Mouse (Mus musculus) spleen, postnatal 10 days (tissue): ENCODE results near the gene Krtap28-13.

Experiments
- DNase-seq, 2 experiments: peaks; one replicate each; pipeline ENCODE4 v3.0.0; 2021 to 2022; ENCODE audit warnings: low spot score in 2 of 2

Krtap28-13 gene

GRCm38 (mm10) chr1:83060643-83061042 lies at the start of gene Krtap28-13:
Gene Krtap28-13, plus strand, starts transcription at chr1:83060930.
- no peak for DNase-seq

- DNase-seq, result no peak
Measured at GRCm38 (mm10) chr1:83014477-83014876, 46.3 kb upstream of the Krtap28-13 start.

GRCm38 (mm10) chr1:83015329-83015879 lies 45.3 kb upstream of the Krtap28-13 start:
- no peak for DNase-seq

- no peak for DNase-seq
Measured at GRCm38 (mm10) chr1:83016556-83016955, 44.2 kb upstream of the Krtap28-13 start.

- DNase-seq, result no peak
Measured at GRCm38 (mm10) chr1:83031950-83032349, 28.8 kb upstream of the Krtap28-13 start.

GRCm38 (mm10) chr1:83032508-83032907 lies 28.2 kb upstream of the Krtap28-13 start:
- no peak for DNase-seq

GRCm38 (mm10) chr1:83034509-83034908 lies 26.2 kb upstream of the Krtap28-13 start:
- DNase-seq, result no peak

GRCm38 (mm10) chr1:83036892-83037667 lies 23.6 kb upstream of the Krtap28-13 start:
- no peak for DNase-seq

GRCm38 (mm10) chr1:83038109-83038672 lies 22.5 kb upstream of the Krtap28-13 start, which contains the start of gene Slc19a3:
Gene Slc19a3, minus strand, starts transcription at chr1:83038448.
- no peak for DNase-seq

GRCm38 (mm10) chr1:83039080-83039479 lies 21.6 kb upstream of the Krtap28-13 start:
- no peak for DNase-seq

- DNase-seq, result no peak
Measured at GRCm38 (mm10) chr1:83042380-83042779, 18.4 kb upstream of the Krtap28-13 start, which contains the start of gene Krtap28-10. Gene Krtap28-10, minus strand, starts transcription at chr1:83042480.

- no peak for DNase-seq
Measured at GRCm38 (mm10) chr1:83044882-83045427, 15.8 kb upstream of the Krtap28-13 start, which contains the start of gene Gm47969. Gene Gm47969, plus strand, starts transcription at chr1:83044932.

- no peak for DNase-seq
Measured at GRCm38 (mm10) chr1:83058481-83058880, 2.2 kb upstream of the Krtap28-13 start.

- no peak for DNase-seq
Measured at GRCm38 (mm10) chr1:83059278-83059677, 1.5 kb upstream of the Krtap28-13 start, which contains the start of gene A030005K14Rik. Gene A030005K14Rik, minus strand, starts transcription at chr1:83059378.

GRCm38 (mm10) chr1:83064851-83065250 lies 4.1 kb downstream of the Krtap28-13 start:
- DNase-seq, result no peak

GRCm38 (mm10) chr1:83066577-83066976 lies 5.8 kb downstream of the Krtap28-13 start:
- DNase-seq, result no peak

GRCm38 (mm10) chr1:83067205-83067604 lies 6.5 kb downstream of the Krtap28-13 start:
- no peak for DNase-seq

GRCm38 (mm10) chr1:83075526-83076189 lies 14.9 kb downstream of the Krtap28-13 start:
- no peak for DNase-seq

- no peak for DNase-seq
Measured at GRCm38 (mm10) chr1:83076190-83076917, 15.6 kb downstream of the Krtap28-13 start.

- DNase-seq, result no peak
Measured at GRCm38 (mm10) chr1:83077016-83077415, 16.3 kb downstream of the Krtap28-13 start.

GRCm38 (mm10) chr1:83084790-83085189 lies 24.1 kb downstream of the Krtap28-13 start:
- no peak for DNase-seq
